Mouse (Mus musculus) right cerebral cortex, postnatal 14 days (tissue): ENCODE data around the gene Gm49369.
"Not testable (repeated sequence)": the region's sequence is repeated elsewhere in the genome, so short reads cannot be mapped to it uniquely, and the experiment has no call there.

Experiments
- DNase-seq: peaks from one replicate; pipeline ENCODE4 v3.0.0; 2022

The Gm49369 gene

GRCm38 (mm10) chr7:142371768-142372661, 10.5 kb downstream of the Gm49369 start:
- DNase-seq = no peak

DNA sequence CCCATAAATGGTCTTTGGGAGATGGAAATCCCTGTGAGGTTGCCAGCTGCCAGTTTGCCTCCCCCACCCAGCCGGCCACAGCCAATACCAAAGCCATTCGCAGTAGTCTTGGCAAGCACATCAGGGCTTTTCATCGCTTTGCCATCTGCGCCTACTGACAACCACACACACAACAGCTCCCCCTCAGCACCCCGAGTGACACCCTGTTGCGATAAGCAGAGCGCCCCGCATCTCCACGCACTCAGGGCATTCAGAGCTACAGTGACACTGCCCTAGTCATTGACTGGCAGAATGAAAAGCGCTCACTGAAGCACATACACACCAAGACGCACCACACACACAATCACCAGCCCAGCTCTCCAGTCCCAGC, 11.1 kb downstream of the Gm49369 start:
- peak; percentile 47 for DNase-seq

- no peak for DNase-seq
Measured at GRCm38 (mm10) chr7:142370937-142371336, 11.5 kb downstream of the Gm49369 start.

DNA sequence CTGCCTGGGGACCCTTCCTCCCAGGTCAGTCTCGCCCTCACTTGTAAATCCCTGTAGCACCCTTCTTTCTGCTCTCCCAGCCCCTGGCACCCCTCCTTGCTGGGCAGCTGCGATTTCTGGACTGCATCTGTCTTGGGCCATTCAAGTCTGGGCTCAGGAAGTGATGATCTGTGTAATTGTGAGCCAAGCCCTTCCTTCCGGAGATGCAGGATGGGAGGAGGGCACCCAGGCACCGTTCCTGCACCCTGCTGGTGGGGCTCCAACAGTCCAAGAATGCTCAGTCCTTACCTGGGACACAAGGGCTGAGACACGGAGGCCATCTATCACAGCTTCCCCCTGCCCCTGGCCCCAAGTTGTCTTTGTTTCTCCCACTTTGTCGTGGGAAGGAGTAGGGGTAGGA, 12.6 kb downstream of the Gm49369 start:
- no peak for DNase-seq

GRCm38 (mm10) chr7:142368856-142369255, 13.6 kb downstream of the Gm49369 start:
- no peak for DNase-seq

DNA sequence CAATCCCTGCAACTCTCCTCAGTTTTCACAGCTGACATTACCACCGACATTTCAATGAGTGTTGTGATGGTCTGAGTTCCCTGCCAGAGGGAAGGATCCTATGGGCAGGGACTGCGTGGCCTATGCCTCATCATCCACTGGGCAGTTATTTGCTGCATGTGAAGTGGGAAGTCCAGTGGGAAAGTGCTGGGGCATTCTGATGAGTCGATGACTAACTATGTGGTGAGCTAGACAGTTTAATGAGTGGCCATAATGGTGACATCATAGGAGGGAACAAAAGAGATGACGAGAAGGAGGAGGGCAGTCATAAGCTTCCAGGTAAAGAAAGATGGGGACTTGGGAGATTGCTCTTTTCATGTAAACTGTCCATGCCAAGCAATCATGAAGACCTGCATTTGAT, 19.4 kb downstream of the Gm49369 start:
- DNase-seq = no peak

- DNase-seq = no peak
Measured at GRCm38 (mm10) chr7:142360743-142361142, 21.7 kb downstream of the Gm49369 start.

GRCm38 (mm10) chr7:142359129-142359528, 23.3 kb downstream of the Gm49369 start:
- DNase-seq = no peak

DNA sequence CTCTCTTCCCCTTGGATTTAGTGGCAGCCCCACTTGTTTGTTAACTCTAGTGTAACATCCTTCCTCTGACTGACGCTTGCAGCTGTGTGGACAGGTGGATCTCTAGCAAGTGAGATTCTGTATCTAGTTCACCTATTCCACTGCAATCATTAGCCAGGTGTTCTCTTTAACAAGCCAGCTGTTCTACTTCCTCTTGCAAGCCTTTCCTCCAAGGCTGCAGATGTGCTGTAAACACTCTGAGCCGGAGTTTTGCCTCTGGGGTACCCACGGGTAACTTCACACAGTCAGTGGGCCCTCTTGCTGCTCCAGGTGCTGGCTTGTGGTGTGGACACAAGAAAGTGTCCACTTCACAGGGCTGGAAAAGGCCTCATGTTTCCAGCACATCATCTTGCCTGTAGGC, 24.9 kb downstream of the Gm49369 start:
- DNase-seq = no peak

GRCm38 (mm10) chr7:142354661-142355233, 27.7 kb downstream of the Gm49369 start:
- no peak for DNase-seq

DNA sequence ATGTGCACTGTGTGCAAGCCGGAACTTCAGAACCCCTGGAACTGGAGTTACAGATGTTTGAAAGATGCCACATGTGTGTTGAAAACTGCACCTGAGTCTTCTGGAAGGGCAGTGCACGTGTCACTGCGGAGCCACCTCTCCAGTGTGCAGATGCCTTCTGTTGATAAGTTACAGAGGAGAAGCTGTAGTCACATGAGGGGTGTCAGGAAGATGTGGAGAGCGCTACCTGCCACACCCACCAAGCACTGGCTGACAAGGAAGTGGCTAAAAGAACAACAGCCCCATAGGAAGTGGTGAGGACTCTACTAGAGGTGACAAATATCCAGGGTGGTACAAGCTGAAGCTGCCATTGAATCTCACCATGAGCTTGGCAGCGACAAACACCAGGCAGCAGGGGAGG, 28.6 kb downstream of the Gm49369 start:
- DNase-seq = no peak

GRCm38 (mm10) chr7:142351569-142351968, 30.9 kb downstream of the Gm49369 start:
- DNase-seq = no peak

GRCm38 (mm10) chr7:142349308-142349961, 33.0 kb downstream of the Gm49369 start:
- DNase-seq = peak; percentile 54

GRCm38 (mm10) chr7:142347542-142347941, 34.9 kb downstream of the Gm49369 start:
- no peak for DNase-seq

DNA sequence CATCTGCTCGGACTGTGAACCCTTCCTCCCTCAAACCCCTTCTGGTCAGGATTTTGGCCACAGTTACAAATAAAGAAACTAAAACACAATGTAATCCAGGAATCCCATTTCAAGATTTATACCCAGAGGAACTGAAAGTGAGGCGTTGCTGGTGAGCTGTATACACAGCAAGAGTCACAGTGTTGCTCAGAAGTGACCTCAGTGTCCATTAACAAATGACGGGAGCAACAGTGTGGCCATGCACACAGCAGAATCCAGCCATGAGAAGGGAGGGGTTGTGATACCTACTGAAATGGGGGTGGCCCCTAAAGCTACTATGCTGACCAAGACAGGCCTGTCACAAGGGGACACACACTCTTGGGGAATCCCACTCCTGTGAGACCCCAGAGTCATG, 40.2 kb downstream of the Gm49369 start:
- DNase-seq = no peak

GRCm38 (mm10) chr7:142341564-142342246, 40.8 kb downstream of the Gm49369 start:
- DNase-seq = no peak

DNA sequence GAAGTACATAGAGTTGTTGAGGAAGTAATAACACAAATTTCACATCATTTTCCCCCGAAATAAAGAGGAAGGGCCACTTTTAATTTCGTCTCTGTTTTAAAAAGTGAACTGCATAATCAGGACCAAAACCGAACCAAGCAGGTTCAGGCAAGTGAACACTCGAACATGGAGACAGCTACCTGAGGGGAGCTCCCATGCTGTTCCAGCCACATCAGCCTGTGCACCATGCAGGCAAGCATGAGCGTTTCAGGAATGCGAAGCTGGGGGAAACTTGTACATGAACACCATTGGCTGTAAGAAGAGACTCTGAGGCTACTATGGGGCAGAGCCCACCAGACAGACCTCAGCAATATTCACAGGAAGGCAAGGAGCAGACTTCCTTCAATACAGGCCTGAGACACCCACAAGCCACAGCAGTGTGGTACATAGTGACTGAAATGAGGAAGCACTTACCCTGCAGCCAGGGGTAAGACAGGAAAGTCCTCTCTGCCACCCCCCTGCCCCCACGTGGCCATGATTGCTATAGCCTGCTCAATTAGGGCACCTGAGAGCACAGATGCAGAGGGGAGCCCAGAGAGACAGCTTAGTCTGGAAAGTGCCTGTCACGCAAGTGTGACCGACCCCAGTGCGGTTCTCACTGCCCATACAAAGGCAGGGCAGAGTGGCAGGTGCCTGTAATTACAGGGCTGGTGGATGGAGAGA, 42.0 kb downstream of the Gm49369 start:
- peak; percentile 30 for DNase-seq

GRCm38 (mm10) chr7:142335151-142335550, 47.3 kb downstream of the Gm49369 start:
- peak; percentile 32 for DNase-seq

GRCm38 (mm10) chr7:142334246-142334645, 48.2 kb downstream of the Gm49369 start:
- peak; percentile 96 for DNase-seq

- not testable (repeated sequence) for DNase-seq
Measured at GRCm38 (mm10) chr7:142332741-142333140, 49.7 kb downstream of the Gm49369 start.

- no peak for DNase-seq
Measured at GRCm38 (mm10) chr7:142331281-142331680, 51.2 kb downstream of the Gm49369 start.

DNA sequence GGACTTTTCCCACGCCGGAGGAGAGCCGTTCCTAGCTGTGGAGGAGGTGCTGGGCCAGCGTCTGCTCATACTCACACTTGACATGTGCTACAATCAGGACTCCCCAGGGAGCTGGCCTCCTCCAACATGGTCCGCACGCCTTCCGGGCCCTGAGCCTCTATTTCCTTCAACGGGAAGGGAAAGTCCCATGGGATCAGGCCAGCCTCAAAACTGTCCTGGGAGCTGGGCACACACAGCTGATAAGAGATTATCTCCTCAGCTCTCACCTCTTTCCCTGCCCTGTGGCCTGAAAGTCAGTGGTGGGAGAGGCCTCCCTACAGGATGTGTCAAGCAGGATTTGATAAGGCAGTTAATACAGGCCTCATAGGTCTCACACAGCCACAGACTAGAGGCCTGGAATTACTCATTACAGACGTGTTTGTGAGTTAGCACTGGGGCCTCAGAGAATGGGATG, 52.2 kb downstream of the Gm49369 start:
- no peak for DNase-seq

DNA sequence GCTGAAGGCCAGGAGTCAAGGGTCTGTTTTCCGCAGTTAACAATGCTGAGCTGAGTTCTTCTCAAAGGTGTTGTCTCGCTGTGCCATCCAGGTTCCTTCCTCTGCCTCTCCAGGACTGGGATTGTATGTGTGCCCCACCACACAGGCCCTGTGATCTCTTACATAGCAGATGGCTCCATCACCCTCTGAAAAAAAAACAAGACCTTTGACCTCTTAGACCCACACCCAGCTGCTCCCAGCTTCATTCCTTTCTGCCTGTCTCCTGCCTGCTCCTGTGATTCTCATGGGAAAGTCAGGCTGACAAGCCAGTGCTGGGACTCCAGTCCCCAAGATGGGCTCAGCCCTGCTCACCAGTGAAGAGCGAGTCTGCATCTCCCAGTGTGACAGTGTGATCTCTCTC, 54.0 kb downstream of the Gm49369 start:
- DNase-seq = no peak
